Mouse (Mus musculus) layer of hippocampus, adult 8-10 months (tissue): ENCODE results near the gene Thbs2. TPM values are rescaled to one million over a fixed set of nuclear protein-coding genes. Genes with fewer than 3 reads are reported as not detected.

Source experiments
- DNase-seq, 2 experiments: peaks; one replicate each; pipeline ENCODE4 v3.0.0; 2022; ENCODE audit warnings: low spot score in 2 of 2
- total RNA-seq, 4 experiments: library from RNA; stranded (reverse); gene quantifications; 2 replicates each; pipeline ENCODE4 v1.2.4; 2022

Thbs2 gene
- 1 to 10 TPM; 3.5 to 8.7 (median 5.0) TPM for total RNA-seq

DNA sequence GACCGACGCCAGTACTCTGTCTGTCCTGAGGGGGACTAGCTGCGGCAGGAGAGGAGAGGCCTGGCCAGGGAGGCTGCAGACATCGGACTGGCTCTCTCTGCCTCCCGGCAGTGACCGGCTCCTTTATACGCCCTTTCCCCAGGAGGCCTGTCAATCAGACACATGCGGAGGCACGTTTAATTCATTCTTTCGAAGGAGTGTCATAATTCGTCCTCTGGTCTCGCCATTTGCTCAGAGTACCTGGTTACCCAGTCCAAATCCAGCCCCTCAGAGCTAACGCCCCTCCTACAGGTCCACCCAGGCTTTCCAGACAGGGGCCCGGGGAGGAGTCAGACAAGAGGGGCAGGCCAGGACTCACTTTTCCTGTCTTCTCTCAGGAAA, at the start of gene Thbs2:
Thbs2 (minus strand) TSS at position 242 of the 381 bp plus-strand sequence.
- DNase-seq, result no peak

DNA sequence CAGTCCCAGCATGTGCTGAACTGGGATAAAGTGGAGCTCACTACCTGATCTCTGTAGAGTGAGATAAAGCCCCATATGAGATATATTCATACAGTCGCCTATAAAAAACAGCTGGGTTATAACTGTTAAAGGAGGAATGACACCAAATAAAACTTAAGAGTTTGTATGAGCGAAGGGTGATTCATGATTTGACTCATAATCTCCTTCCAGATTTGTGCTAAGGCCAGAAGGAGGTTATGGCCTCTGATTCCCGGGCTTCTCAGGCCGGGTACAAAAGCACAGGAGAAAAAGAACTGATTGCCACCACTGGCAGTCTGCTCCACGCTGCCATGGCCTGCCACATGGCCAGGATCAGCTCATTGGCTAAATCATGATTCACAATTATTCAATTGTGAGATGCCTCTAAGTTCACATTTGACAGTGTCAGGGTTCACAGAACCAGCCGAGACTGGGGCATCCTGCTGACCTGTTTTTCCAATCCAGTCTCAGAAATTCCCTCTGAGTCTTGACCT, 41.5 kb upstream of the Thbs2 start:
- no peak for DNase-seq

DNA sequence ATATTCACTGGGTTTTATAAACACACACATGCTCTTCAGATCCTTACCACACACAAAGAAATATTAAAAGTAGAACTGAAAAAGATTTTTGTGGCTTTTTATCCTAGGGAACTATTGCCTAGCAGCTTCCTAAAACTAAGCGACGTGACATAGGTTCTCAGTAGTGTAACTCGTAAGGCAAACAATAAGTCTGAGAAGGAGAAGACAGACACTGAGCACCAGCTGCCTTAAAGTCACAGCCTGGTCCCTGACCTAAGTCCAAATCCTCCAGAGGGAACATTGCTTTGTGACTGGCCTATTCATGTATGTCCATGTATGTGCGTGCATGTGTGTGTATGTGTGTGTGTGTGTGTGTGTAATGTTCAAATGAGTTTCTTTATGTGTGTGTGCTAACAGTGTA, 40.3 kb upstream of the Thbs2 start:
- no peak for DNase-seq

DNA sequence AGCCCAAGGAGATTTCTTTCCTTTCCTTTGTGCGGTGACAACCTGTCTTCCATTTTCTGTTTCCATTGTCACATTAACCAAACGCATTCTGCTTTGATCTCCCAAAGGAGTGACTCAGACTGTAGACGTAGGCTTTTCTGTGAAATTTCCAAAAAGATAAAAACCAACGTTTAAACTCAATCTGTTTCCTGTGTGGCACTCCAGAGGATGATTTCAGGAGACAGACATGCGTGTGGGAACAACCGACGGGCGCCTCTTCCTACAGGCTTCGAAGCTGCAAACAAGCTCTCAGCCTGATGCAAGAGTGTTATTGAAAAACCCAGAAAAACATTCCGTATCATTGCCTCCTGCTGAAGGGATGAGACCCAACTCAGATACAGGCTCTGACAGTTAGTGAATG, 39.9 kb upstream of the Thbs2 start:
- peak; percentile 41 to 58 for DNase-seq

DNA sequence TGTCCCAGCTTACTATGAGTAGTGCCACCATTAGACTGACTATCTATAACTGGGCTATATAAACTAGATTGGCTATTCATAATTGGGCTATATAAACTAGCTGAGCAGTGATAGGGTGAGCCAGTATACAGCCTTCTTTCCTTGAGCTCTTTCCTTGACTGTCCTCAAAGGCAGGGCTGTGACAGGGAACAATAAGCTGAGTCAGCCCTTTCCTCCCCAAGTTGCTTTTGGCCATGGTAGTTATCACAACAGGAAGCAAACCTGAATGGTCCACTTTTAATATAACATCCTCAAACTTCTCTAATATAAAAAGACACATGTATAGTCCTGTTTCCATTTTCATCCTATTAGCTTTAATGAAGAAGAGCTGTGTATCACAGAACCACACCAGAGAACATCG, 39.0 kb upstream of the Thbs2 start:
- no peak for DNase-seq

DNA sequence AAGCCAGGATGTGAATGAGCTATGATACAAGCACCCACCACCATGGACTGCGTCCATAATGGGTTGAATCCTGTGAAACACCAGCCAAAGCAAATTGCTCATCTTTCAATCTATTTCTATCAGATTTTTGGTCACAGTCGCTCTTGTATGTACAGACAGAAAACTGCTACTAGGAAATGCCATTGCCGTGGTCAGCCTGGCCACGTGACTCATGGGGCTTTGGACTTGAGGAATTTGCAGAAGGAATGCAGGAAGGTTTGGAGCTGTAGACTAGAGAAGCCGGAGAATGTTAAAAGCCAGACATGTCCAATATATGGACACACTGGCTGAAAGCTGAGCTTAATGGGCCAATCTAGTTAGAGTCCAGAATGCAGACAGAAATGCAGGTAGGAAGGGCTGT, 36.6 kb upstream of the Thbs2 start:
- no peak for DNase-seq

DNA sequence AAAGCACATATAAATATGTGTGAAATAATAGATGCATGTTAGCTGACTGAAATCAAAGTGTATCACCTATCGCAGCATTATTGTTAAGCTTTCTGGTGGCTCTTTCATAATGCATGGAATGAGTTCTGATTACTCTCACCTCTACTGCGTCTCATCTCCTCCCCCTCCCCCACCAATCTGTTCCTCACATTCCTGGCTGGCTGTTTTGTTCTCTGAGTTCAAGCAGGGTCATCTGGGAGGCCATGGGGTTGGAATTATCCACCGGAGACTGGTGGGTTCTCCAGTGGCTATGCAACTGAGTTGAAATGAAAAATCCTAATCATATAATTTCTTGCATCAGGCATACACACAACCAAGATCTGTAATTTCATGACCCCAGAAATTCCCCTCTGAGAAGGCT, 33.4 kb upstream of the Thbs2 start:
- DNase-seq, result no peak

DNA sequence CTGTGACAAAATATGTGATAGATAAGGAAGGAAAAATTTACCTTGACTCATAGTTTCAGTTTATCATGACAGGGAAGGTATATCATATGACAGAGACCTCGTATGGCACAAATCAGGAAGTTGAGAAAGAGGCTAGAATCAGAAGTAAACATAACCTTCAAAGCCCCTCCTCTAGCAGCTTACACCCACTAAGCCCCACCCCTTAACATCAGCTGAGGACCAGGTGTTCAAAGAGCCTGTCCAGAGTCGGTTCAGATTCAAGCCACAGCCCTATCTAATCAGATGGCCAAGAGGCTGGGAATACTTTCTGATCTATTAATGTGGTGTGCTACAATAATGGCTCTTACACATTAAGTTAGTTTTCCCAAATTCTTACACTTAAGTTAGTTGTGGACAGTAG, 30.8 kb upstream of the Thbs2 start:
- no peak for DNase-seq

DNA sequence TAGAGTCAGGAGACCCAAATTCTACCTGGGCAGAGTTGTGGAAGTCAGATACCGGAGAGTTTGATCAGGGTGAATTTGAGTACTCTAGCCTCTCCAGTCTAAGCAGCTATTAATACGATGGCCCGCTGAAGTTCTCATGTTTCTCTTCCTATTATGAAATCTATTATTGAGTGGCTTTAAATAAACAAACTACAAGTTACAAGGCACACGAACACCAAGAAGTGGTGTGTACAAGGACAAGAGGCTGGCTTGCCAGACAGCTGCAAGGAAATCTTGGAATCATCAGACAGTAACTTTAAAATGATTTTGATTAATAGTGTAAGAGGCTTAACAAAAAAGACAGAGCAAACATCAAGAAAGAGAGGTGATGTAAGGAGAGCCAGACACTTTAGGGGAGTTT, 27.3 kb upstream of the Thbs2 start:
- no peak for DNase-seq

DNA sequence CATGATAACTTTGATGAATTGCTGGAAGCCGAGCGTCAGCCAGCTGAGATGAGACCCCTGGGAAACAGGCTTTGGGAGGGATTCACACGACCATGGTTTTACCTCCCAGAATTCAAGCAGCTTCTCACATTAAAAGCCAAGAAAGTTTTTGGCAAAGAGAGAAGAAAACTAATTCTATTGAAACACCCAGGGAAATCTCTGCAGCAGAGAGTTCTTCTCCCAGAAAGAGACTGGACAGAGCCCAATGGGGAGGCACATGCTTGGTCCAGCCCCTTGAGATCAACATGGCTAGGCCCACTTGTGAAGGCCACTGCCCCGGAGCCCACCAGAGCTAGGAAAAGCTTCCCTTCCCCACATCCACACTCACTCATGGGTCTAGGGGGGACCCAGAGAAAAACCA, 26.9 kb upstream of the Thbs2 start:
- DNase-seq, result no peak

DNA sequence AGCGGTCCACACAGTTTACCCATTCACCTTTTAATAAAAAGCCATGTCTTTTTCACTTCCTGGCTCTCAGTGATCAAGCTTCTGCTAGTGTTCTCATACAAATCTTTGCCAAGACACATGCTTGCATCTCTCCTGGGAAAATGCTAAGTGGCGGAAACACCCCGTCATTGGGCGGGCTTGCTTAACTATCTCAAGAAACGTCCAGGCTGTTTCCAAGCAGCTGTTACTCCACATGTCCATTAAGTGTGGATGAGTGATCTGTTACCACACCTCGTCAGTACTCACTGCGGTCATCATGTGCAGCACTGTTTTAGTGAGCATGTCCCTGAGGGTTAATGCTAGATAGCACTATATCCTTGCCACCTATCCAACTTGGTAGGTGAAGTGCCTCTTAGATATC, 26.2 kb upstream of the Thbs2 start:
- DNase-seq, result no peak

DNA sequence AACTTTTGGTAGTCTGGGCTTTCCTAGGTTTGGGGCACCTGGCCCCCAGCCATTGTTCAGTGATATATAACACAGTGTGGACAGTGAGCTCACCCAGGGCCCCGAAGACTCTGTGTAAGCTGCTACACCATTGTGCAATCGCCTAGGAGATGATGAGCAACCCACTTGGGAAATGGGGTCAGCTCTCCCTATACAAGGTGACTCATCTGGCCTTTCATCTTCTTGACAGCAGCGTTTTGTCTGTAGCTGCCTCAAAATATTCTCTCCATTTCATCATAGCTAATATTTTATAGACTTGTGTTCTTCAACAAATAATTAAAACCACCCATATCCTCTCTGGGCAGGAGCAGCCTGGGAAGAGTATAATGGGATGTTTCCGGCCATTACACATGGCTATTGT, 24.8 kb upstream of the Thbs2 start:
- no peak for DNase-seq

DNA sequence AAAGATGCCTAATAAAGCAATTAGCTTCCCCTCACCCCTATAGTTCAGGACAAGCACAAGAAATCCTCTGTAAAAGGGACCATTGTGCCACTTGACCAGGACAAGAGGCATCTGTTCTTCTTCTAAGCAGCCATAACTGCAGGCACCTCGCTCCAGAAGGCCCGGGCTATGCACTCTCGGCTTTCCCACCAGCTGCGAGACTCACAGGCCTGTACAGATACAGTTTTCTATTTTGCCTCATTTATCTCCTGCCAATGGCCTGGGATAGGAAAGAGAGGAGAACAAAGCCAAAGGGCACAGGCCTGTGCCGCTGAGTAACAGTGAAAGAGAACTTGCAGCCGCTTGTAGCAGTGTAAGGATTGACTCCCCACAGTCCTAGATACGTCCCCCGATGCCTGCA, 20.7 kb upstream of the Thbs2 start:
- DNase-seq, result no peak

DNA sequence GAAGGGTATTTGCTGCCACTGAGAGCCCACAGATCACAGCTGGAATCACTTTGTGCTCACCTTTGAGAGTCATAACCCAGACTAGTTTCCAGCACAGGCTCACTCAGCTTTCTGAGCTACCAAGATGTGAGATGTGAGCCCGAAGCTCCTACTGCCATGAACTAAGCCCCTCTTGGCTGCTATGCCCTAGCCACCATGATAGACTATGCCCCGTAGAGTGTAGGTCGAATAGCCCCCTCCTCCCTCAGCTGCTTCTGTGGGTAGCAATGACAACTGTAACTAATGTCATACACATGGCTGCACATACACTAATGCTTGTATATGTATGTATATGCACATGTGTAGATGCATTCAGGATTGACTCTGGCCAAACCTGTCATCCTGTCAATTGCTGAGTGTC, 20.3 kb upstream of the Thbs2 start:
- no peak for DNase-seq

DNA sequence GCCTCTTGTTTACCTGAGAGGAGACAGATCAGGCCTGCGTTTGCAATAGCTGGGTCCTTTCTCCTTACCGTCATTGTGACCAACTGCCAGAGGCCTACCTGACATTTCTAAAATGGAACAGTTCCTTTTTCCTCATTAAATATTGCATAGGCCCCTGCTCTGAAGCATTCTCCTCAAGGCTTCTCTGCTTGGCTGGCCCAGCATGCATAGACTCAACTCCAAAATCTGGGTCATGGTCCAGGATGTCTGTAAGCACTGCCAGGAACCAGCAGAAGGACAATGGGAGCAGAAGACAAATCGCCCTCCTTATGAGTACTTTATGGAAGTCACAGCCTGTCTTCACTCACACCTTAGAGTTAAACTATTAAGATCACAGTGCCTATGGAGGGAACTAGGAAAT, 17.7 kb upstream of the Thbs2 start:
- DNase-seq, result no peak

DNA sequence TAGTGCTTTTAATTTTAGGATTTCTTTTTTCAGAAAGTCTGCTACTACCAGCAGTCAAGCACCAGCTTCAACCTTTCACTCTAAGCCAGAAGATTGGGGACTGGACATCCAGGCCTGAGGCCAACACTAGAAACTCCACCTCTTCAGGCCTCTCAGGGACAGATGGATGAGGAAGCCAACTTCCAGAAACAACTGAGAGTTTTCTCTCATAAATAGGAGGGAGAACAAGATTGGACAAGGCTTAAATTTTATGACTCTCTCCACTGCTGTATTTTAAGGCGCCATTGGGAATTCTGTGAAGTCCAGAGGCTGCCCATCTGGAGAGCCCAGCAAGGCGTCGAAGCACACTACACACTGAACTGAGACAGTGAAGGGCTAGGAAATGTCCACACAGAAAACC, 17.0 kb upstream of the Thbs2 start:
- no peak for DNase-seq

DNA sequence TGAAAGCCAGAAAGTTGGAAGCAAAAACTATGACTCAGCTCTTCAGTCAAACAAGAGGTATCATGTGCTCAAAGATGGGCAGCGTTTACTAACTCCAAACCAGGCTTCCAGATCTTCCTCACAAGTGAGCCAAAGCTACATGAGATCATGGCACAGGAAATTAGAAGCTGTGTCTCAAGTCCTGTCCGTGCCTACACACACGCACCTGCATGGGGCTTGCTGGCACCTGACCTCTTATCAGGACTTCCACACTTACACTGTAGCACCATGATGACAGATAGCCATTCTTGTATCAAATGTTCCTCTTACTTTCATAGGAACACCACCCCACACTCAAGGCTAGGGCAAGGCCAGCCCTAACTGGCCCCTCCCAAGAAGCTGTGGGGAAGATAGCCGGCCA, 12.0 kb upstream of the Thbs2 start:
- DNase-seq, result no peak

DNA sequence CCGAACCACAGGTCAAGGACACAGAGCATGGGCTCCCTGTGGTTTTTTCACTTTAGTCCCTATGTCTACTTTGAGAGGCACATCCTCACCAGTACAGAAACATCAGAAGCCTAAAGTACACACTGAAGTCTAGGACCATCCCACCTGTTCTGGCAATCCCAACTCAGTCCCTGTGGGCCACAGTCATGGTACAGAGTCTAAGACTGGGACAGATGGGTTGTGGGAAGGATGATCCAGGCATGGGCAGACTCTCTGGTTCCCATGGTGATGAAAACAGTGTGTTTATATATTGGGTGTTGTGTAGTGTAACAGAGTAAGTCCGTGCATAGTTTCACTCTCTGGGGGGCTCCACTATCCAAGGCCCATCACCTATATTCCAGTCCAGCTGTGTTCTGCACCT, 11.4 kb upstream of the Thbs2 start:
- DNase-seq, result peak; percentile 37 to 42

DNA sequence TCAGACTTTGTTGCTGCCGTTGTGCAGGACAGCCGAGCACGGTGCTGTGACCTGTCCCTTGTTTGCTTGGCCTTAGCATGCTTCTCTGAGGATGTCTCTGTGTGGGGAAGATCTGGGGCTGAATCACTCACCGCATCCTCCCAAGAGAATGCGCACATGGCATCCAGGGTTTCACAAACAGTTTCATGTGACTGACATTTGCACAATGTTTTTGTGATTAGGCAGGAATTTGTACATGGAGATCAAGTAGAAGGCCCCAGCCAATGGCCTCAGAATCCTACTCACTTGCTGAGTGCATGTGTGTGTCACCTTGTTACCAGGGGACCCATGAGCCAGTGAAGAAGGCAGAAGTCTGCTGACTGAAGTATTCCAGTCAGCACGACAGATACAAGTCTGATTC, 9.7 kb upstream of the Thbs2 start:
- DNase-seq, result no peak

DNA sequence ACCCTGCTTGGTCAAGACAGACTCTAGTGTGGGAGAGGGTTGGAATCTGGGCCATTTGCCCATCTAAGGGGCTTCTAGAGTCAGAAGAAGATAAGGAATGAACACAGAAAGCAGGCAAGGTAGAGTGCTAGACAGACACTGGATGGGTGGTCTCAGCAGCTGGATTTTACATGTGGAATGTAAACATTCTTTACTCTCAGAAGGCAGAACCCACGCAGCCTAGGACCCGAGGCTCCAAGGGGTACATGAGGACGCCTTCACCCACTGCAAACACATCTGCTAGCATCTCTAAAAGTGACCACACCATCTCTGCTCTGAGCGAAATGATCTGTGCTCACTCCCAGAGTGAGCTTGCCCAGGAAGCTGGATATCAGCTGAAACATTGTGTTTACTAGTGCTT, 9.2 kb upstream of the Thbs2 start:
- no peak for DNase-seq

DNA sequence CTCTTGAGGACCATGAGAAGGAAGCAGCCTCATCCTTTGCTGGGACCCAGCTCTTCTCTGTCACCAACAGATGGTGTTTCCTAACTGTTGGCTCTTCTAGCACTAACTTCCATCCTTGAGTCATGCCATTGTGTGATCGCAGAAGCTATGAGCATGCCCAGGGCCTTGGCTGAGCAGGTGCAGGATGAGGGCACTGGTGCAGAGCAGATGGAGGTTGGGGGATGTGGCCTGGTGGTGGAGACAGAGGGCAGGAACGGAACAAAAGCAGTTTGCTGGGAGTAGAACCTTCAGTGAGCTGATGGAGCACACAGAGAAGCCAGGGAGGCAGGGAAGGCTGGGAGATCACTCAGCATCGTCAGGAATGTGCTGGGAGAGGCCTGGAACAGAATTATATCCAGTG, 8.7 kb upstream of the Thbs2 start:
- DNase-seq, result peak; percentile 32

DNA sequence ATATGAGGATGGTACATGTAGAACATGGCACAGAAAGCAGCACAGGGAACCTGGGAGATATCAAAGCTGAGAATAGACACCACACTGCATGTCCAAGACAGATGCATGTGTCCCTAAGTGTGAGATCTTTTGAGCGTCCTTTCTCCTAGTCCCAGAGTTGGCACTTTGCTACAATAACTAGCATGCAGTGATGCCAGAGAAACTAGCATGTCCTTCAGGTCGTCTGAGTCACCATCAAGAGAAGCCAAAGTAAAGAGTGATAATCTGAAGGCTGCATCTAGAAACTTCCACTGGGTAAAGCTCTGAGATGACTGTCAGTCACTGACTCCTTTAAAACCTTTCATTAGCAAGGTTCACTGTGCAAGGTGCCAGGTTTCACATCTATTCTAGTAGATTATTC, 7.9 kb upstream of the Thbs2 start:
- DNase-seq, result no peak

DNA sequence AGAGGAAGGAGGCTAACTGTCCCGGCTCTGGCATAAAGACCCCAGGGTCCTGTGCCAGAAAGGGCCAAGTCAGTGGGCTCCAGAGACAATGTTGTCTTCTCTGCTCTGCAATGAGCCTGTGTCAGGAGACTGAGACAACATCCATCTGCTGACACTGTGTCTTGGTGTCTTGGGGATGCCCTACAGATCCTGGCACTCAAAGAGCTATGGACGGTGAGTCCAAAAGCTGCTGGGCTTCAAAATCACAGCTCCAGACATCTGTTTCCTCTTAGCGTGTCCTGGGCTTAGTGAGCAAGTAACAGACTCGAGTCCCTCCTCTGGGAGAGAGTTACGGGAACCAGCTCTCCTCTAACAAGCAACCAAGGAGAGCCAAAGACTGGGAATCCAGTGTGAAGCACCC, 6.2 kb upstream of the Thbs2 start:
- DNase-seq, result no peak

DNA sequence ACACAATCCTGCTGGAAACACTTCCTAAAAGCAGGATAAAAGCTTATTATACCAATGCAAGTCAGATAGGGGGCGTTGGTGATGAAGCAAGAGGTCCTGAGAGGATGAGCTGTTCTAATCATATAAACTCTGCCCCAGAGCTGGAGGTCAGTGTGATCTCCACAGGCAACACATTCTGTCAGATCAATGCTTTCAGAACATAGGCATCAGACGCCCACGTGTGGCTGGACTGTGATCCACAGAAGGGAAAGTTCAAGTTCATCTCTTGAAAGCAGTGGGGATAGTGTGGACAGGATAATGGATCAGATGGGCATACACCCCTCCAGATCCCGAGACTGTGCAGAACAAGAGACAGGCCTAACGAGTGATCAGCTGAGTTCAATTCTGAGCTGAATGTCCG, 4.2 kb upstream of the Thbs2 start:
- no peak for DNase-seq

DNA sequence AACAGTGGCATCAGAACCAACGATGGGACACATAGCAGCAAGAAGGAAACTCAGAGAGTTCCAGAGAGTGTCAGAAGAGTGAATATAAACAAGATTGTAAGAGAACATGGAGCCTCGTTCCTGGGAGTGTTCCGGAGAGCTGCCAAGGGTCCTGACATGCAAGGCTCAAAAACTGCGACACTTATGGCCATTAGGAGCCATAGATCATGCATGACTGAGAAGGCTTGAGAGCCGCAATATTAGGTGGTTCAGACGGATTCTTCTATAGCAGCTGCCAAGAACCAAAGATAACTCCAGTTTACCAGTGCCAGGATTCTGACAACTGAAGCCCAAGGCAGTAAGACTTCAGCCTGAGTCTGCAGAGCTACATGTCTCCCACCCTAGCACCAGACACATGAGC, 3.1 kb upstream of the Thbs2 start:
- no peak for DNase-seq
